Comparison of ENCODE assay signal across 20 mouse cellular contexts in genomic region chr3:147531608-147532180, GRCm38 (mm10).
DNase-seq lines count a peak whose midpoint lies in the region; ATAC-seq and TF ChIP-seq lines count a peak whose summit lies in the region.
"Had no signal": no experiment of that assay in that cellular context is flagged by ENCODE, and none has a peak within 500 bp of the region (broad histone marks: within the 10 kb centered on the region; RNA-seq: fewer than 3 reads in every experiment).

No protein-coding gene starts in this region.

- ATAC-seq in forebrain, embryonic 16.5 days, result 0 out of 2 replicates have a peak, but pooled peaks have one; percentile 36
- ATAC-seq in forebrain, postnatal 0 days, result no peak
- peak; percentile 60; the same call in 1 of the 2 replicates for ATAC-seq in embryonic facial prominence, embryonic 14.5 days (ENCODE audit: low read depth)
- no peak for ATAC-seq in megakaryocyte, adult 5-6 weeks (ENCODE audit: poor library complexity, severe bottlenecking)
- ATAC-seq: hindbrain, postnatal 0 days had no signal

- no peaks in the 10 kb centered on the region for H3K36me3 ChIP-seq in forebrain, embryonic 16.5 days (ENCODE audit: control insufficient read depth, insufficient read depth)
- no peaks in the 10 kb centered on the region for H3K36me3 ChIP-seq in forebrain, postnatal 0 days (ENCODE audit: insufficient read depth)
- no peaks in the 10 kb centered on the region for H3K36me3 ChIP-seq in embryonic facial prominence, embryonic 14.5 days (ENCODE audit: control insufficient read depth, insufficient read depth, low read length)
- H3K36me3 ChIP-seq: heart, embryonic 15.5 days; hindbrain, embryonic 13.5 days had no signal

- no peaks in the 10 kb centered on the region for H3K4me1 ChIP-seq in forebrain, embryonic 16.5 days (replicated peaks; ENCODE audit: control insufficient read depth, insufficient read depth, low read length)
- H3K4me1 ChIP-seq in forebrain, postnatal 0 days (ENCODE audit: insufficient read depth), result no peaks in the 10 kb centered on the region
- no peaks in the 10 kb centered on the region for H3K4me1 ChIP-seq in embryonic facial prominence, embryonic 14.5 days (ENCODE audit: control insufficient read depth, insufficient read depth, low read length)
- H3K4me1 ChIP-seq: heart, embryonic 15.5 days; hindbrain, embryonic 13.5 days had no signal

- H3K9me3 ChIP-seq in forebrain, embryonic 16.5 days (ENCODE audit: control insufficient read depth, low read length), result no peaks in the 10 kb centered on the region
- no peaks in the 10 kb centered on the region for H3K9me3 ChIP-seq in forebrain, postnatal 0 days (ENCODE audit: low read length)
- no peaks in the 10 kb centered on the region for H3K9me3 ChIP-seq in embryonic facial prominence, embryonic 14.5 days (ENCODE audit: control insufficient read depth, low read length)
- H3K9me3 ChIP-seq: heart, embryonic 15.5 days; hindbrain, embryonic 13.5 days had no signal

- 19% methylated on average over 6 of the region's 6 CpGs for WGBS in forebrain, embryonic 16.5 days
- 27% methylated on average over 6 of the region's 6 CpGs for WGBS in forebrain, postnatal 0 days
- WGBS in embryonic facial prominence, embryonic 14.5 days, result 34% methylated on average over 6 of the region's 6 CpGs

- no peak overlapping the region for H3K9ac ChIP-seq in forebrain, embryonic 16.5 days (replicated peaks; ENCODE audit: low read depth, low read length)
- no peak overlapping the region for H3K9ac ChIP-seq in forebrain, postnatal 0 days
- H3K9ac ChIP-seq in embryonic facial prominence, embryonic 14.5 days (ENCODE audit: low read depth, low read length), result no peak overlapping the region
- H3K9ac ChIP-seq: heart, embryonic 15.5 days; hindbrain, embryonic 13.5 days had no signal

- no peak for TF ChIP-seq CTCF in forebrain, postnatal 0 days (IDR thresholded peaks at IDR 0.05; ENCODE audit: low read depth)

- DNase-seq in forebrain, postnatal 0 days, result no peak
- DNase-seq in retina, postnatal 1 day, result peak; percentile 3
- no peak for DNase-seq in retina, embryonic 14.5 days (ENCODE audit: low spot score)
- DNase-seq in embryonic facial prominence, embryonic 14.5 days (ENCODE audit: low spot score), result peak; percentile 81
- DNase-seq in right cerebral cortex, adult 18-20 months, result no peak
- DNase-seq: adrenal gland, adult 8-10 months; adrenal gland, postnatal 36 days; cerebellum, adult 11 months; cerebellum, adult 8-10 months; cerebellum, postnatal 14 days; embryo, embryonic 11 days; heart, adult 18-20 months; heart, postnatal 14 days; kidney, adult 18-20 months had no signal

- no peaks in the 10 kb centered on the region for H3K27me3 ChIP-seq in forebrain, embryonic 16.5 days (replicated peaks; ENCODE audit: control insufficient read depth, insufficient read depth, low read length)
- H3K27me3 ChIP-seq in forebrain, postnatal 0 days (ENCODE audit: insufficient read depth, low read length), result no peaks in the 10 kb centered on the region
- H3K27me3 ChIP-seq in embryonic facial prominence, embryonic 14.5 days (replicated peaks; ENCODE audit: control insufficient read depth, insufficient read depth, low read length), result no peaks in the 10 kb centered on the region
- H3K27me3 ChIP-seq: heart, embryonic 15.5 days; hindbrain, embryonic 13.5 days had no signal

- H3K4me2 ChIP-seq in forebrain, embryonic 16.5 days (ENCODE audit: low read length), result no peak overlapping the region
- no peak overlapping the region for H3K4me2 ChIP-seq in forebrain, postnatal 0 days (ENCODE audit: low read depth)
- H3K4me2 ChIP-seq in embryonic facial prominence, embryonic 14.5 days (ENCODE audit: low read depth, low read length), result no peak overlapping the region
- H3K4me2 ChIP-seq: heart, embryonic 11.5 days; heart, embryonic 15.5 days; hindbrain, embryonic 13.5 days had no signal

- no peak overlapping the region for H3K4me3 ChIP-seq in forebrain, embryonic 16.5 days (replicated peaks; ENCODE audit: low read length)
- no peak overlapping the region for H3K4me3 ChIP-seq in forebrain, postnatal 0 days (ENCODE audit: low read depth, low read length)
- no peak overlapping the region for H3K4me3 ChIP-seq in embryonic facial prominence, embryonic 14.5 days (ENCODE audit: low read depth, low read length)
- H3K4me3 ChIP-seq: heart, embryonic 15.5 days; hindbrain, embryonic 13.5 days had no signal

- no peak overlapping the region for H3K27ac ChIP-seq in forebrain, embryonic 16.5 days (ENCODE audit: low read length)
- no peak overlapping the region for H3K27ac ChIP-seq in forebrain, postnatal 0 days (ENCODE audit: low read depth, low read length)
- no peak overlapping the region for H3K27ac ChIP-seq in embryonic facial prominence, embryonic 14.5 days (replicated peaks; ENCODE audit: low read depth, low read length)
- H3K27ac ChIP-seq: heart, embryonic 15.5 days; hindbrain, embryonic 13.5 days; hindbrain, postnatal 0 days had no signal

Comparison
In these comparisons a context has a peak if more than half of its experiments do, and no peak if none do; other contexts are left out.
1. ATAC-seq: peak in forebrain, embryonic 16.5 days (single experiment) and embryonic facial prominence, embryonic 14.5 days (single experiment); none in forebrain, postnatal 0 days (single experiment) and megakaryocyte, adult 5-6 weeks (single experiment).
2. DNase-seq: peak in retina, postnatal 1 day (single experiment) and embryonic facial prominence, embryonic 14.5 days (single experiment); none in forebrain, postnatal 0 days (single experiment), retina, embryonic 14.5 days (single experiment) and right cerebral cortex, adult 18-20 months (single experiment).